Mouse (Mus musculus): ENCODE results near the gene Atp5f1.
"Not testable (repeated sequence)": the region's sequence is repeated elsewhere in the genome, so short reads cannot be mapped to it uniquely, and the experiment has no call there.

- TF ChIP-seq CTCF, POLR2A (IDR thresholded peaks at IDR 0.05; ENCODE audit: extremely low read depth, insufficient read depth, low read length): not testable (repeated sequence)
Measured at GRCm38 (mm10) chr3:105920743-105921142, 39.2 kb downstream of the Atp5f1 start.

Measured in cortical plate, adult 2 months (tissue).